Mouse (Mus musculus) urinary bladder, adult 2 months (tissue): ENCODE results near the gene Ttc23l. TPM values are rescaled to one million over a fixed set of nuclear protein-coding genes. Genes with fewer than 3 reads are reported as not detected.
"Not testable (repeated sequence)": the region's sequence is repeated elsewhere in the genome, so short reads cannot be mapped to it uniquely, and the experiment has no call there.

Experiments used
- DNase-seq: peaks from one replicate; pipeline ENCODE4 v3.0.0; 2022; ENCODE audit warnings: low spot score
- polyA plus RNA-seq: library from polyadenylated mRNA; depleted of rRNA; stranded (reverse); fragments of >200 nt; gene quantifications from 2 replicates; pipeline ENCODE4 v1.2.3, GENCODE M21; 2012

Ttc23l gene
- polyA plus RNA-seq, 1 experiment, result 0.26 TPM

GRCm38 (mm10) chr15:10515166-10515565 is 43.3 kb downstream of the Ttc23l start:
- no peak for DNase-seq

- no peak for DNase-seq
Observed at GRCm38 (mm10) chr15:10506099-10506498, 52.4 kb downstream of the Ttc23l start.

- peak; percentile 26 for DNase-seq
Observed at GRCm38 (mm10) chr15:10500838-10501719, 57.4 kb downstream of the Ttc23l start.

DNA sequence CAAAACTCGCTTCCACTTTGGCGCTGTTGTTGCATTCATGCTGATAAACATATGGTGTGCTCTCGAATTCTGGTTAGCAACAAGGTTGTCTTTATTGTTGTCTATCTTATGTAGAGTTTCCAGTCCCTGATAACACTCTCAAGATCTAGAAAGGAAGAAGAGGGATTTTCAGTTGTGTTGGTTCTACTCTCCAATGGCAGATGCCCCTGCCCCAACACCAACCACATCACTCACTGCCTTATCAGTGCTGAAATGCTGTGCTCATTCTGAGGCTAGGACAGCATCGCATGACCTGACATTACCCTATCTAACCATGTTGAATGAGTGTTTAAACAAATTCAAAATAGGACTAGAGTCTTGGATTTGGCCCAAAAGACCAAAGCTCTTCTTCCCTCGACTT is 58.4 kb downstream of the Ttc23l start:
- no peak for DNase-seq

- DNase-seq, result no peak
Observed at GRCm38 (mm10) chr15:10499593-10499992, 58.9 kb downstream of the Ttc23l start.

DNA sequence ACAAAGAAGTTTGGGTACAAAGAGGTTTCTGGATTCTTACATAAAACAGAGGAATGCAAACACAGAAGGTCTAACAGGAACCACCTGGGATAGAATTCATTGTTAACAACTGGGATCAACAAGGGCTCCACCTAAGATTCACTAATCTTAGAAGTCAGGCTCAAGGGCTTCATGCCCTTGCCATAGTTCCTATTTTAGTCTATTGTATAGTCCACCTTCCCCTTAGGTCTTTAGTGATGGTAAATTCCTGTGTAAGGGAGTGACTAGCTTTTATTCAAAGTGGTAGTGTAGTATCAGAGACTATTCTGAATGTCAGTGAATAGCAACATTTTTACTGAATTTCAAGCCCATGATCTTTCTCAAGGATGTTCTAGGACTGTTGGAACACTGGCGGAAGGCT is 61.8 kb downstream of the Ttc23l start:
- not testable (repeated sequence) for DNase-seq

DNA sequence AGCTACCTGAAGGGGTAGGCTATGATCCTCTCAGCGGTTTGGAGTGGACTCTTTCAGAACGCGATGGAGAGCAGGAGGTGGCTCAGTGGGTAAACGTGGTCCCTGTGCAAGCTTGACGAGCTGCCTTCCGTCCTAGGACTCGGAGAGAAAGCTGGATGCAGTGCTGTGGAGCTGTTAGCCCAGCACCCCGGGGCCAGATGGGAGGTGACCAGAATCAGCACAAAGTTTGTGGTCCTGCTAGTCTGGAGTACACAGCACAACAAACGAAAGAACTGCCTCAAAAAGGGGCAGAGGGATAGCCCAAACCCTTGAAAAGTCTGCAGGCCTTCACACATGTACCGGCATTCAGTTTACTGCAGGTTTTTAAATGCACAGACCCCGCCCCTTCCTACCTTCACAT is 62.5 kb downstream of the Ttc23l start:
- no peak for DNase-seq

GRCm38 (mm10) chr15:10490101-10490500 is 68.4 kb downstream of the Ttc23l start:
- DNase-seq, result no peak

- no peak for DNase-seq
Observed at GRCm38 (mm10) chr15:10487246-10487645, 71.2 kb downstream of the Ttc23l start.

DNA sequence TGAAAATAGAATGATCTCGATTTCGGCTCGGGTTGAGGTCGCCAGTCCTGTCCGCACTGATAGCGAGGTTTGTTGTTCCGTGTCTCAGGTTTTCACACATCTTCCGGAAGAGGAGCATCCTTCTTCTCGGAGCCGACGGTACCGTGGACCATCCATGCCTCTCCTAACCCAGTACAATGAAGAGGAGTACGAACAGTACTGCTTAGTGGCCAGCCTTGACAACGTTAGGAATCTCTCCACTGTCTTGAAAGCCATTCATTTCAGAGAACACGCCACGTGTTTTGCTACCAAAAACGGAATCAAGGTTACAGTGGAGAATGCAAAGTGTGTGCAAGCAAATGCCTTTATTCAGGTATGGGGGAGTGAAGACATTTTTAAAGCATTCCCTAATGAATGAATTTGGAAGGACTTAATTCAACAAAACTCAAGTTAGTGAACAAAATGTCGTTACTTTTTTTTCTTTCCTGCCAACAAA is 72.1 kb downstream of the Ttc23l start:
- DNase-seq, result no peak

- DNase-seq, result peak; percentile 79
Observed at GRCm38 (mm10) chr15:10485484-10486364, 72.7 kb downstream of the Ttc23l start, which contains the start of the genes Brix1 and Rad1. Brix1 (minus strand) TSS chr15:10485947. Rad1 (plus strand) TSS chr15:10486018.

- no peak for DNase-seq
Observed at GRCm38 (mm10) chr15:10470941-10471340, 87.5 kb downstream of the Ttc23l start.

DNA sequence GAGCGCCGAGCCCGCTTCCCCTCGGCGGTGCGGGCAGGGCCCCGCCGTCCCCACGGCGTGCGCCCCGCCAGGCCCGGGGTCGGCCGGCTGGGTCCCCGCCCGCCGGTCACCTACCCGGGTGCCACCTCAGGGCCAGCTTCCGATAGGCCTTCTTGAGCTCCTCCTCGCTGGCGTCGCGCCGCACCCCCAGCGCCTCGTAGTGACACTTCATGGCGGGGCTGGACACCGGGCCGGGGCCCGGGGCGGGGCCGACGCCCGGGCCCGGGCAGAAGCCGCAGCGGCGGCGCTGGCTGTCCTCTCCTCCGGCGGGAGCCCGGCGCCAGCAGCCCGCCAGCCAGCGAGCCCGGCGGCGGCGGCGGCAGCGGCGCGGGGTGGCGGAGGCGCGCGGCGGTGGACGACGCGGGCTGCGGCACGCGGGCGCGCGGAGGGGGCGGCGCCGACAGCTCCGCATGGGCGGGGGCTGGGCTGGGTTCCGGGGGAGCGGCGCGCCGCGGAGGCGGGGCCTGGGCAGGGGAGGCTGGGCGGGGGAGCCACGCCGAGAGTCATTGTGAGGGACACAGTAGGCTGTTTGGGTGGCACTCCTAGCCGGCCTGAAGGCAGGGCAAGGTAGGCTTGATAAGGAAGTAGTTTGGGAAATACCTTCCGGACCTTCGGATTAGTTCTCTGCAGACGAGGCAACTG is 88.2 kb downstream of the Ttc23l start, which contains the start of gene Dnajc21:
TSS of gene Dnajc21 (minus strand) at position 366 of the 681 bp plus-strand sequence.
- DNase-seq, result peak; percentile 83

DNA sequence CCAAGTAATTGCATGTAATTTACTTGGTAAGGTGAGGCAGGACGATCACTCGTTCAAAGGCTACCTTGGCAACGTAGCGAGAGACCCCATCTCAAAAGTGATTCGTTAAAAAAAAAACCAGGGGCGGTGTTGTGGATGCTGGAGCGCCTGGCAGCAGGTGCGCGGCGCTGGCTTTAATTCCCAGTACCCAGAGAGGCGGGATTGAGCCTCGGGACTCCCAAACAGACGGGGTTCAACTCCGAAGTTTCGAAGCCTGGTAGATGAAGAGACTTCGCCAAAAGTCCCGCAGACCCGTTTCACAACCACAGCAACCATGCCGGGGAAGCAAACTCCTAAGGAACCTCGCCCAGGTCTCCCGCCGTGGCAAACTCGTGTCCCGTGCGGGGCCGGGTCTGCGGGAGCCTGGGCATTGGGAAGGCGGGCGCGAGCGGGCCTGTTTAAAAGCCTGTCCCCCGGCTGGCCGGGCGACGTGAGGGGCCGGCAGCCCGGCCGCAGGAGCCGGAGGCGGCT is 88.8 kb downstream of the Ttc23l start:
- DNase-seq, result no peak

DNA sequence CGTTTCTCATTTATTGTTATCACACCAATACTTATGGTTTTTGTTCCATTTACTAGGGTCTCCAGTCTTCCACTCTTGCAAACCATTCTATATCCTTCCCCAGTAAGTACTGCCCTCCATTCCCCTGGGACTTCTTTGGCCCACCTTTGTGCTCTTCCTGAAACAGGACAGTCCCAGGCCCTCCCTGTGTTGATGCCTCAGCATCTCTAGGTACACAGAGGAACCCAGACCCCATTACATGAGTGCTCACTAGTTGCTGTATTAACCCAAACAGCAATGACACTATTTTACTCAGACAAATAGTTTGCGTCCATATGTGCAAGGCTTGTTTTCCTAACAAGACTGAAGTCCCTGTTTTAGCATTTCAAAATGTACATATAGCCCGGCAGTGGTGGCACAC is 89.7 kb downstream of the Ttc23l start:
- no peak for DNase-seq

DNA sequence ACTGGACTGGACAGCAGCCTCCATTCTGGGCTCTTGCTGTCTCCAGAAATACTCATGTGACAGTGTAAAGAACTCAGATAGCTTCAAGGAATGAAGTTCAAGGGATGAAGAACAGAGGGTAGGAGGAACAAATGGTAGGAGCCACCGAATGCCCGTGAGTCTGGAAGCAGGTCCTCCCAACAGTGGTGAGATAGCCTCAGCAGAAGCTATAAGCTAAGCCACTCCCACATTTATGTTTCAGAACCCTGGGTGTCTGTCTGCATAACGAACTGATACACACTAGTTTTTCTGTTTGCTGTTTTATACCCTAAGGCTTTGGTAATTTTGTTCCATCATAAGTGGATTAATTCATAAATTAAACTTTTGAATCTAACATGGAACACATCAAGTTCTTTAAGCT is 93.8 kb downstream of the Ttc23l start:
- DNase-seq, result no peak

GRCm38 (mm10) chr15:10463555-10463954 is 94.9 kb downstream of the Ttc23l start:
- no peak for DNase-seq

- DNase-seq, result no peak
Observed at GRCm38 (mm10) chr15:10460986-10461385, 97.5 kb downstream of the Ttc23l start.
